Mouse (Mus musculus) mature B cell (primary cell): ENCODE measurements around the gene Bet1l.
"Not testable (repeated sequence)": the region's sequence is repeated elsewhere in the genome, so short reads cannot be mapped to it uniquely, and the experiment has no call there.

Experiments used
- in situ Hi-C: fragments of 300-500 bp; cut with MboI; formaldehyde crosslinking; loops from 2 replicates; pipeline ENCODE4 v1.14.3; 2019

Gene Bet1l

GRCm38 (mm10) chr7:140857550-140858505 lies at the start of gene Bet1l:
Gene Bet1l (minus strand): TSS chr7:140857577.
- in situ Hi-C loops, result no loop called here

GRCm38 (mm10) chr7:140907131-140907530 lies 49.8 kb upstream of the Bet1l start:
- in situ Hi-C loops, result no loop called here

- in situ Hi-C loops, result no loop called here
Observed at GRCm38 (mm10) chr7:140905642-140906081, 48.3 kb upstream of the Bet1l start.

GRCm38 (mm10) chr7:140903212-140903611 lies 45.8 kb upstream of the Bet1l start:
- in situ Hi-C loops, result loop anchor here (5.0 kb wide), 2 partner anchors 56 to 144 kb away; partner anchors contain the start of genes Odf3 and Scgb1c1

- in situ Hi-C loops, result loop anchor here (5.0 kb wide), 2 partner anchors 55 to 145 kb away; partner anchors contain the start of genes Odf3 and Scgb1c1
Observed at GRCm38 (mm10) chr7:140902036-140902875, 44.9 kb upstream of the Bet1l start.

GRCm38 (mm10) chr7:140900220-140900619 lies 42.8 kb upstream of the Bet1l start, which contains the start of gene Cox8b:
Gene Cox8b (minus strand): TSS chr7:140900446.
- in situ Hi-C loops, result loop anchor here (5.0 kb wide), 2 partner anchors 53 to 147 kb away; partner anchors contain the start of genes Odf3 and Scgb1c1

- in situ Hi-C loops, result no loop called here
Observed at GRCm38 (mm10) chr7:140899121-140899520, 41.7 kb upstream of the Bet1l start.

- in situ Hi-C loops, result no loop called here
Observed at GRCm38 (mm10) chr7:140897863-140898262, 40.5 kb upstream of the Bet1l start.

GRCm38 (mm10) chr7:140894611-140895010 lies 37.2 kb upstream of the Bet1l start:
- in situ Hi-C loops, result no loop called here

- in situ Hi-C loops, result no loop called here
Observed at GRCm38 (mm10) chr7:140894031-140894430, 36.7 kb upstream of the Bet1l start.

- in situ Hi-C loops, result not testable (repeated sequence)
Observed at GRCm38 (mm10) chr7:140890636-140891035, 33.3 kb upstream of the Bet1l start.

GRCm38 (mm10) chr7:140882469-140882803 lies 25.1 kb upstream of the Bet1l start:
- in situ Hi-C loops, result no loop called here

- in situ Hi-C loops, result no loop called here
Observed at GRCm38 (mm10) chr7:140881696-140882468, 24.5 kb upstream of the Bet1l start, which contains the start of the genes Psmd13 and Sirt3. Gene Psmd13 (plus strand): TSS chr7:140881968. Gene Sirt3 (minus strand): TSS chr7:140882309.

GRCm38 (mm10) chr7:140880865-140881515 lies 23.6 kb upstream of the Bet1l start:
- in situ Hi-C loops, result no loop called here

- in situ Hi-C loops, result no loop called here
Observed at GRCm38 (mm10) chr7:140880419-140880818, 23.0 kb upstream of the Bet1l start.

- in situ Hi-C loops, result no loop called here
Observed at GRCm38 (mm10) chr7:140879355-140879754, 22.0 kb upstream of the Bet1l start.

- in situ Hi-C loops, result no loop called here
Observed at GRCm38 (mm10) chr7:140877364-140877763, 20.0 kb upstream of the Bet1l start.

GRCm38 (mm10) chr7:140874224-140874623 lies 16.8 kb upstream of the Bet1l start:
- in situ Hi-C loops, result no loop called here

- in situ Hi-C loops, result no loop called here
Observed at GRCm38 (mm10) chr7:140864761-140865160, 7.4 kb upstream of the Bet1l start.

- in situ Hi-C loops, result no loop called here
Observed at GRCm38 (mm10) chr7:140860728-140861127, 3.4 kb upstream of the Bet1l start.

GRCm38 (mm10) chr7:140859997-140860396 lies 2.6 kb upstream of the Bet1l start:
- in situ Hi-C loops, result no loop called here
